Mouse (Mus musculus) brain, embryonic 14.5 days (tissue): ENCODE measurements at regions not wholly inside any gene's neighbourhood (a gene's known extent, or its start where the extent isn't known, plus 50 kb on each side); places are given as distances from the start of the nearest gene placed in this dataset.

Experiments used
- CTCF ChIP-seq: fragments of 200-500 bp; IDR thresholded peaks from 2 replicates; pipeline ENCODE4 v1.5.1; 2012; ENCODE audit warnings: inconsistent platforms, mild to moderate bottlenecking, moderate library complexity, borderline replicate concordance; ENCODE audit not compliant: insufficient read depth, insufficient read length; ENCODE audit errors: extremely low read depth
- POLR2A ChIP-seq: fragments of 200-500 bp; IDR thresholded peaks from 2 replicates; pipeline ENCODE4 v1.6.1; 2012; ENCODE audit warnings: mild to moderate bottlenecking, inconsistent platforms, borderline replicate concordance; ENCODE audit not compliant: poor library complexity, insufficient read depth, insufficient read length, severe bottlenecking; ENCODE audit errors: extremely low read depth

DNA sequence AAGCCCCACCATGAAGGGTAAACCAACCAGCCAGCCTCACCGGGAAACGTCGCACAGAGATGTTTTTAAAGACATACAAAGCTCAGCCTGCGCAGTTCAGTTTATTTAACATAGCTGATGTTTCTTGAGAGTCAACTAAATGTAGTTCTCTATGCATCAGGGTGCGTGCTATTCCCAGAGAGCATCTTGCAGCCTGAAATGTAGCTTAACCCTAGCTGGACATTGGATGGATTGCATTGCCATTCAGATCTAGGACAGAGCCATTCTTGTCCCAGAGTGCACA, 145.7 kb downstream of the Sox2 start:
- TF ChIP-seq CTCF (no peak), POLR2A (no peak)
